Mouse (Mus musculus) hindbrain, embryonic 14.5 days (tissue): ENCODE data around the gene Gnat2. TPM values are rescaled to one million over a fixed set of nuclear protein-coding genes. Genes with fewer than 3 reads are reported as not detected.

Experiments
- ATAC-seq: fragments of 200-750 bp; cut with Nextera tagmentation; 2 replicates; pipeline ENCODE4 v1.8.0; 2017; ENCODE audit warnings: moderate number of reproducible peaks, mild to moderate bottlenecking, moderate TSS enrichment, moderate library complexity; ENCODE audit not compliant: low FRiP score
- DNase-seq: peaks from one replicate; pipeline ENCODE4 v3.0.0-alpha.2; 2015; ENCODE audit warnings: low spot score
- H3K27ac ChIP-seq: fragments of 300-500 bp; sonication (generic); 2 replicates; pipeline ENCODE4 v1.5.1; 2014; ENCODE audit warnings: mild to moderate bottlenecking, moderate library complexity
- H3K27me3 ChIP-seq: fragments of 300-500 bp; sonication (generic); 2 replicates; pipeline ENCODE4 v1.6.1; 2014; ENCODE audit warnings: mild to moderate bottlenecking, low read length, mixed read lengths; ENCODE audit not compliant: control insufficient read depth, insufficient read depth
- H3K36me3 ChIP-seq: fragments of 300-500 bp; sonication (generic); replicated peaks from 2 replicates; pipeline ENCODE4 v1.6.1; 2014; ENCODE audit not compliant: control insufficient read depth, insufficient read depth
- H3K4me1 ChIP-seq: fragments of 300-500 bp; sonication (generic); replicated peaks from 2 replicates; pipeline ENCODE4 v1.6.1; 2014; ENCODE audit warnings: antibody characterized with exemption, low read length, mixed read lengths; ENCODE audit not compliant: control insufficient read depth, insufficient read depth
- H3K4me2 ChIP-seq: fragments of 300-500 bp; sonication (generic); replicated peaks from 2 replicates; pipeline ENCODE4 v1.6.1; 2014; ENCODE audit warnings: mild to moderate bottlenecking, moderate library complexity
- H3K4me3 ChIP-seq: fragments of 300-500 bp; sonication (generic); replicated peaks from 2 replicates; pipeline ENCODE4 v1.5.1; 2014; ENCODE audit warnings: mild to moderate bottlenecking, low read length
- H3K9ac ChIP-seq: fragments of 300-500 bp; sonication (generic); 2 replicates; pipeline ENCODE4 v1.6.1; 2014
- H3K9me3 ChIP-seq: fragments of 300-500 bp; sonication (generic); 2 replicates; pipeline ENCODE4 v1.6.1; 2016; ENCODE audit warnings: low read length; ENCODE audit not compliant: control insufficient read depth
- WGBS: fragments of 180-500 bp; shearing (Covaris S2); extraction: QIAGEN DNeasy Blood & Tissue Kit; methylation state at CpG from one replicate; pipeline ENCODE4 v1.1.7; 2014; 5-methylcytosine and 5-hydroxymethylcytosine counted together
- polyA plus RNA-seq: library from polyadenylated mRNA; unstranded; fragments of >200 nt; fragmentation: Nextera tagmentation; extraction: Ambion mirVana; gene quantifications from 2 replicates; pipeline ENCODE4 v1.2.1, GENCODE M21; 2014

Gene Gnat2
- polyA plus RNA-seq, 1 experiment from 2014 or later: 0.48 TPM

GRCm38 (mm10) chr3:108090561-108090960 lies 2.0 kb upstream of the Gnat2 start:
- no peak overlapping the region for H3K9ac ChIP-seq
- H3K27ac ChIP-seq: no peak overlapping the region
- H3K9me3 ChIP-seq: no peaks in the 10 kb centered on the region
- H3K4me2 ChIP-seq: no peak overlapping the region
- H3K4me3 ChIP-seq: no peak overlapping the region
- H3K4me1 ChIP-seq: peaks cover 12% of the 10 kb centered on the region
- ATAC-seq (no peak), DNase-seq (no peak)
- 87% methylated on average over 2 of the region's 2 CpGs for WGBS
- H3K36me3 ChIP-seq: no peaks in the 10 kb centered on the region
- no peaks in the 10 kb centered on the region for H3K27me3 ChIP-seq

- Histone ChIP-seq H3K4me1 (no peaks in the 10 kb centered on the region), H3K36me3 (no peaks in the 10 kb centered on the region), H3K9me3 (no peaks in the 10 kb centered on the region), H3K4me3 (no peak overlapping the region), H3K27me3 (no peaks in the 10 kb centered on the region), H3K9ac (no peak overlapping the region), H3K27ac (no peak overlapping the region), H3K4me2 (no peak overlapping the region)
- DNase-seq: no peak
- 72% methylated on average over 6 of the region's 6 CpGs for WGBS
- ATAC-seq: no peak
These were observed 559 bp upstream of the Gnat2 start for GRCm38 (mm10) chr3:108092030-108092429.

DNA sequence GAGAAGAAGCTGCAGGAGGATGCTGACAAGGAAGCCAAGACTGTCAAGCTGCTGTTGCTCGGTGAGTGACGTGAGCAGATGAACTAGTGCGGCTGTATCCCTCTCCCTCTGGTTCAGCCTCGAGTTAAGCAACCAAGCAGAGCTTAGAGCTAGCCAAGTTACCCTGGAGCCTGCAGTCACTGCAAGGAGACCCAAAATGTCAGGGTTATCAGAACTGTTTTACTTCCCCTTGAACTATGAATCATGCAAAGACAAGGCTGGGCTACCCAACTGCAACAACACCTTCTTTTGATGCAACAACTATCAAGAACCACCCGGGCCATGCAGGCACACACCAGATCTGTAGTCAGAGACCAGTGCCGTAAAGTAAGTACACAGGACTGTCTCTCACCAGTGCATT lies 717 bp downstream of the Gnat2 start:
- no peaks in the 10 kb centered on the region for H3K9me3 ChIP-seq
- WGBS: 67% methylated on average over 6 of the region's 6 CpGs
- no peak for DNase-seq

GRCm38 (mm10) chr3:108094146-108094545 lies 1.6 kb downstream of the Gnat2 start:
- H3K4me1 ChIP-seq: no peaks in the 10 kb centered on the region
- no peak overlapping the region for H3K27ac ChIP-seq
- no peaks in the 10 kb centered on the region for H3K36me3 ChIP-seq
- H3K4me2 ChIP-seq: no peak overlapping the region
- 88% methylated on average over 1 of the region's 1 CpGs for WGBS
- no peak overlapping the region for H3K9ac ChIP-seq
- ATAC-seq (no peak), DNase-seq (no peak)
- no peaks in the 10 kb centered on the region for H3K27me3 ChIP-seq
- no peaks in the 10 kb centered on the region for H3K9me3 ChIP-seq
- H3K4me3 ChIP-seq: no peak overlapping the region

More for the DNA sequence above, 717 bp downstream of the Gnat2 start:
- Histone ChIP-seq H3K4me1 (no peaks in the 10 kb centered on the region), H3K4me3 (no peak overlapping the region), H3K36me3 (no peaks in the 10 kb centered on the region), H3K27ac (no peak overlapping the region), H3K27me3 (no peaks in the 10 kb centered on the region), H3K9ac (no peak overlapping the region), H3K4me2 (no peak overlapping the region)
- ATAC-seq: no peak

GRCm38 (mm10) chr3:108094976-108095760 lies 2.6 kb downstream of the Gnat2 start:
- no peak for DNase-seq
- H3K36me3 ChIP-seq: no peaks in the 10 kb centered on the region
- no peak overlapping the region for H3K27ac ChIP-seq
- no peaks in the 10 kb centered on the region for H3K27me3 ChIP-seq
- 97% methylated on average over 12 of the region's 12 CpGs for WGBS
- no peak overlapping the region for H3K4me2 ChIP-seq
- ATAC-seq: no peak
- H3K4me3 ChIP-seq: no peak overlapping the region
- no peaks in the 10 kb centered on the region for H3K9me3 ChIP-seq
- H3K9ac ChIP-seq: no peak overlapping the region
- H3K4me1 ChIP-seq: no peaks in the 10 kb centered on the region

DNA sequence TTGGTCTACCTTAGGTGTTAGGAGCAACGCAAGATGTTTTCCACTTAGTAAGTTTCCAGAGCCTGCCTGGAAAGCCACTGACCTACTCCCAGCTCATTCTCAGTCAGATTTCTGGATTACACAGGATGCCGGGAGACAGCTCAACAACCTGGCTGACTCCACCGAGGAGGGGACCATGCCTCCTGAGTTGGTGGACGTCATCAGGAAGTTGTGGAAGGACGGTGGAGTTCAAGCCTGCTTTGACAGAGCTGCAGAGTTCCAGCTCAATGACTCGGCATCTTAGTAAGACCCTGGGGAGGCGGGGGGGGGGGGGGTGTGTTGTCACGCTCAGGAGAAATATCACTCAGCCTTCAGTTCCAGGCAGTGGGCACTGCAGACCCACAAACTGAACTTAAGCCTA lies 3.6 kb downstream of the Gnat2 start:
- H3K9ac ChIP-seq: no peak overlapping the region
- no peaks in the 10 kb centered on the region for H3K27me3 ChIP-seq
- no peaks in the 10 kb centered on the region for H3K9me3 ChIP-seq
- DNase-seq: no peak
- WGBS: 70% methylated on average over 8 of the region's 8 CpGs
- ATAC-seq: no peak
- no peak overlapping the region for H3K4me3 ChIP-seq
- no peaks in the 10 kb centered on the region for H3K36me3 ChIP-seq
- no peaks in the 10 kb centered on the region; the same call in 1 of the 2 replicates for H3K4me1 ChIP-seq
- H3K4me2 ChIP-seq: no peak overlapping the region
- no peak overlapping the region for H3K27ac ChIP-seq

- H3K9ac ChIP-seq: no peak overlapping the region
- no peaks in the 10 kb centered on the region for H3K9me3 ChIP-seq
- 91% methylated on average over 10 of the region's 10 CpGs for WGBS
- H3K27me3 ChIP-seq: no peaks in the 10 kb centered on the region
- no peak for ATAC-seq
- no peak overlapping the region for H3K4me2 ChIP-seq
- no peak for DNase-seq
- H3K27ac ChIP-seq: no peak overlapping the region
- H3K36me3 ChIP-seq: no peaks in the 10 kb centered on the region
- no peaks in the 10 kb centered on the region; the same call in 1 of the 2 replicates for H3K4me1 ChIP-seq
- no peak overlapping the region for H3K4me3 ChIP-seq
These were observed 4.1 kb downstream of the Gnat2 start for GRCm38 (mm10) chr3:108096726-108097125.

DNA sequence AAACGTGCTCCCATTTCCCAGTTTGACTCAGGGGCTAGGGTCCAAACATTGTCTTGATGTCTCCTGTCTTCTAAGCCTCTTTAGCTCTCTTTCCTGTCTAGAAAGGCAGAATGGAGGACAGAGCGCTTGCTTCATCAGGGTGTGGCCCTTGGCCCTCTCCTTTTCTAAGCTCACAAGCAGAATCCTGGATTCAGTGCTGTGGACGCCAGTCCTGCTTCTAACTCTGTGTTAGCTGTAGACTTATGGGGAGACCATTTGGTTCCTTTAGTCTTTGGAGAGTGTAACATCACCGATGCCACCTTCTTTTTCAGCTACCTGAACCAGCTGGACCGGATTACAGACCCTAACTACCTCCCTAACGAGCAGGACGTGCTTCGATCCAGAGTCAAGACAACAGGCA lies 5.1 kb downstream of the Gnat2 start:
- no peaks in the 10 kb centered on the region; the same call in 1 of the 2 replicates for H3K4me1 ChIP-seq
- H3K4me3 ChIP-seq: no peak overlapping the region
- H3K36me3 ChIP-seq: no peaks in the 10 kb centered on the region
- DNase-seq: no peak
- no peak for ATAC-seq
- H3K4me2 ChIP-seq: no peak overlapping the region
- WGBS: 91% methylated on average over 8 of the region's 8 CpGs
- H3K27ac ChIP-seq: no peak overlapping the region
- H3K27me3 ChIP-seq: no peaks in the 10 kb centered on the region
- no peak overlapping the region for H3K9ac ChIP-seq
- no peaks in the 10 kb centered on the region for H3K9me3 ChIP-seq

- Histone ChIP-seq H3K9ac (no peak overlapping the region), H3K4me3 (no peak overlapping the region), H3K9me3 (no peaks in the 10 kb centered on the region), H3K27me3 (no peaks in the 10 kb centered on the region), H3K36me3 (no peaks in the 10 kb centered on the region), H3K4me1 (no peaks in the 10 kb centered on the region; the same call in 1 of the 2 replicates), H3K27ac (no peak overlapping the region), H3K4me2 (no peak overlapping the region)
- DNase-seq (no peak), ATAC-seq (no peak)
- WGBS: 86% methylated on average over 6 of the region's 6 CpGs
These were observed 5.7 kb downstream of the Gnat2 start for GRCm38 (mm10) chr3:108098316-108098715.
